Mouse (Mus musculus): Measurements from ENCODE around the gene Nars2.
A peak's percentile ranks its signal among the peaks of the same experiment; 100 is the strongest.

Gene Nars2

GRCm38 (mm10) chr7:96971027-96971996 lies 20.0 kb downstream of the Nars2 start:
- DNase-seq (ENCODE audit: low spot score in 2 of 2), result no peak

- no peak for DNase-seq (ENCODE audit: low spot score in 2 of 2)
These were observed 21.0 kb downstream of the Nars2 start for GRCm38 (mm10) chr7:96972138-96972904.

DNA sequence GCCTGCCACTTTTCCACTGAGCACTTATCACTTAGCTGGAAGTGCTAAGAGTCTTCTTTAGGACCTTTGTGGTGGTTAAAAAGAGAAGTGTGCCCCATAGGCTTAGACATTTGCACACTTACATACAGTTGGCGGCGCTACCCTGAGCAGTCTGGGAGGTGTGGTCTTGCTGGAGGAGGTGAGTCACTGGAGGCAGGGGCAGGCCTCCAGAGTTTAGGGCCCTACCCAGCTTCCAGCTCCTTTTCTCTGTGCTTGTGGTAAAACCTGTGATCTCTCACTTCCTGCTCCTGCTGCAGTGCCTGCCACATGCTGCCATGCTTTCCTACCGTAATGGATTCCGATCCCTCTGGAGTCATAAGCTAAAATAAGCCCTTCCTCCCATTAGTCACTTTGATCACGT lies 24.6 kb downstream of the Nars2 start:
- no peak for DNase-seq (ENCODE audit: low spot score in 2 of 2)

GRCm38 (mm10) chr7:96977209-96977608 lies 25.9 kb downstream of the Nars2 start:
- DNase-seq (ENCODE audit: low spot score in 2 of 2), result no peak

DNA sequence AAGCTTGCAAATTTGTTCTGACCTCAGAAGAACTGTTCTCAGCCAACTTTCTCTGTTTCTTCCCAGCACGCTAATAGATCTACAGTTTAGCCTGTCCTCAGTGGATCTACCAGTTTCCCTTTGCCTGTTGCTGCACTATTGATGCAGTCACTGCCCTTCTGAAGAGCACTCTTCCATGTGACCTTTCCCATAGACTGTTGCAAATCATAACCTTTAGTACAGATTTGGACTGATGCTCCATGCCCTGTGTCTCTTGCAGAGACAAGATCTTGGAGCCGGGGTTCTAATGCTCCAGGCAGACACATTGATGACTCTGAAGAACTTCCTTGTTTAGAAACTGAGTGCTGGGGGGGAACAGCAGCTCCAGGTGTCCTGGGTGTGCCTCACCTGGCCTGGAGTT lies 30.1 kb downstream of the Nars2 start:
- no peak for DNase-seq (ENCODE audit: low spot score in 2 of 2)

- DNase-seq (ENCODE audit: low spot score in 2 of 2), result peak; percentile 12 to 38
These were observed 32.5 kb downstream of the Nars2 start for GRCm38 (mm10) chr7:96983660-96984347.

- peak; percentile 19 to 62 for DNase-seq (ENCODE audit: low spot score in 2 of 2)
These were observed 34.5 kb downstream of the Nars2 start for GRCm38 (mm10) chr7:96985798-96986197.

DNA sequence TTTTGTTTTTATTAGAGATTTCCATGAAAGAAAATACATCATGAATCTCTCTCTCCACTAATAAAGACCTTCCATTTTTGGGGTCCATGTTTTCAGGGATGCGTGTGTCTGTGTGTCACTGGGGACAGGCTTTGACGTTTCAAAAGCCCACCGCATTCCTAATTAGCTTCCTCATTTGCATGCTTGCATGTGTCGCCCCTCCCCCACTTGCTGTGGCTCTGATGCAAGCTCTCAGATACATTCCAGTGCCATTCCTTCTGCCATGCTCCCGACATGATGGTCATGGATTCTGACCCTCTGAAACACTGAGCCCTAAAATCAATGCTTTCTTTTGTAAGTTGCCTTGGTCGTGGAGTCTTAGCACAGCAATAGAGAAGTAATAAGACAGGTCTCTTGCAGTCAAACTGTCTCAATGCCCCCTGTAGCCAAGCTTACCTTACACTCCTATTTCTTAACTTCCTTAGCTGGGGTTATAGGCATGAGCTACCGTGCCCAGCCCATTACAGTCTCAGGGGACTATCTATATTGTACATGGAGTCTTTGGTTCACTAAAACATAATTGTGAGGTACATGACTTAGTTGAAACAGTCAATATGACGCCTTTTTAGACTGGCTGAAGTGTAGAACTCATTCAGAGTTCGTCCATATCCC lies 35.6 kb downstream of the Nars2 start:
- no peak for DNase-seq (ENCODE audit: low spot score in 2 of 2)

DNA sequence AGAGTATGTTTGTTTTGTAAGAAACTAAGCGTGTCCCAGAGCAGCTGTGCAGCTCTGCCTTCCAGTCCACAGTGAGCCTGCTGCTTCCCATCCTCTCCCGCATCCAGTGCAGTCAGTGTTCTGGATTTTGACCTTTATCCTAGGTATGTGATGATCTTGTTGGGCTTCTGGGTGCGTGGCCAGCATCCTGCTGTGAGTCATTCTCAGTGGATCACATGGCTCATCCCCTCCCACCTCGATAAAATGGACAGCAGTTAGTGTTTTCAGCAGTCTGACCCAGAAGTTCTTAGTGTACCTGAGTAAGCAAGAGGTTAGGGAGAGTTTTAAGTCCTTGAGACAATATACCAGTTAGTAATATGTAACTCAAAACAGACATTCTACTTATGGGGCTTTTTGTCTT lies 36.4 kb downstream of the Nars2 start:
- DNase-seq (ENCODE audit: low spot score in 2 of 2), result no peak

GRCm38 (mm10) chr7:97012956-97013355 lies 61.7 kb downstream of the Nars2 start:
- no peak for DNase-seq (ENCODE audit: low spot score in 2 of 2)

DNA sequence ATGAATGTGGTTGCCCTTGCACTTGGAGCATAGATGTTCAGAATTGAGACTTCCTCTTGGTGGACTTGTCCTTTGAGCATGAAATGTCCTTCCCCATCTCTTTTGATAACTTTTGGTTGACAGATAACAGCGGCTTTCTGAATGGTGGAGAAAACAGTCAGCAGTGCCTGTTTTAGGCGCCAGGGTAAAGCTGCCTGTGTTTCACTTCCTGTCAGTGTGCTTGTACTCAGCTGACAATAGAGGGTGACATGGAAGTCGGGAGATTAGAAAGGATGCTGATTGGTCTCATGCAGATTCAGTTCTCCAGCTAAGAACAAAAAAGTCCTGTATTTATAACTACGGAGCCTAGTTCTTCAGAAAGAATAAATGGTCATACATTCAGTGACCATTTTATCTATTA lies 66.7 kb downstream of the Nars2 start:
- DNase-seq (ENCODE audit: low spot score in 2 of 2), result no peak

DNA sequence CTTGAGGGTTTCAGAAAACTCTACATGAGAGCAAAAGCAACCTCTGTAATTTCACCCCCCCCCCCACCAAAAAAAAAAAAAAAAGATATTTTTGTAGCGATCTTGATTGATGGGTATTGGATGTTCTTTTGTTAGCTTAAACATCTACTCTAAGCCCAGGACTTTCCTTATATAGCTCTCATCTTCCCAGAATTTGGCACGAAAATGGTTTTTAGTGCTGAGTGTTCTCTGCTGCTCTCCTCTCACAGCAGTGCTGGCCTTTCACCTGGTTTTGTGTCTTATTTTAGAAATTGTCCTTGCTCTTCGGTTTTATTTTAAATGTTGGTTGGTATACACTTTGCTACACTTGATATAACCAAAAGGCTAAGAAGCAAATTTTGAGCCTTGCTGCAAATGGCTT lies 67.1 kb downstream of the Nars2 start:
- no peak for DNase-seq (ENCODE audit: low spot score in 2 of 2)

DNA sequence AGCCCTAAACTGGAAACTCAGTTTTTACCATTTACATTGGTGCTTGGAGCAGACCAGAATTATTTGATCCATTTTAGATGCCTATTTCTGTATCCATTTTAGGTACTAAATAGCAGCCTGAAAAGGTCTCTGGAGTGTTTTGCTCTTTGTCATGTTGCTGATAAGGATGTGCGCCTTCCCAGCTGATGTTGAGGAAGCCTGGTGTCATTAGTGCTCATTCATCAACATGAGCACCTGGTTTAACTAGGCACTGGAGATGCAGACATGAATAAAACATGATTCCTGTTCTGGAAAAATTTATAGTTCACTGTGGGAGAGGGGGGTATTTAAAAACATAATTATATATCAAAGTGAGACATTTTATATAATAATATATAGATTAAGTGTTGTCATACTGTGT lies 68.0 kb downstream of the Nars2 start:
- DNase-seq (ENCODE audit: low spot score in 2 of 2), result no peak

- no peak for DNase-seq (ENCODE audit: low spot score in 2 of 2)
These were observed 75.6 kb downstream of the Nars2 start for GRCm38 (mm10) chr7:97026772-97027358.

GRCm38 (mm10) chr7:97029151-97029550 lies 77.8 kb downstream of the Nars2 start:
- DNase-seq (ENCODE audit: low spot score in 2 of 2), result no peak

DNA sequence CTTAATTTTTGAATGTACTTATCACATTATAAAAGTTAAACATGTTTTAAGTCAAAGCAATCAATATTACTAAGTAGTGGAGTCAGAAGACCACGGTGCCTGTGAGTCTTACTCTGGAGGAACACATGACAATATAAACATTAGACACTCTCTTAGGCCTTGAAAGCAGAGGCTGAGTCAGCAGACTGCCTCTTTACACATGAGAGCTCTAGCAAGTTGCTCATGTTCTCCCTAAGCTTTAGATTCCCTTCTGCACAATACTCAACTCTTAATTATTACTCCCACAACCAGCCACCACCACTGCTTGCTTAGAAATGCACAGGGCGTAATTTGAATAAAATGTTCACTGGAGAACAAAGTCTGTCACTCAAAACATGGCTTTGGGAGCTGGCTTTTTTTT lies 81.1 kb downstream of the Nars2 start:
- DNase-seq (ENCODE audit: low spot score in 2 of 2), result no peak

DNA sequence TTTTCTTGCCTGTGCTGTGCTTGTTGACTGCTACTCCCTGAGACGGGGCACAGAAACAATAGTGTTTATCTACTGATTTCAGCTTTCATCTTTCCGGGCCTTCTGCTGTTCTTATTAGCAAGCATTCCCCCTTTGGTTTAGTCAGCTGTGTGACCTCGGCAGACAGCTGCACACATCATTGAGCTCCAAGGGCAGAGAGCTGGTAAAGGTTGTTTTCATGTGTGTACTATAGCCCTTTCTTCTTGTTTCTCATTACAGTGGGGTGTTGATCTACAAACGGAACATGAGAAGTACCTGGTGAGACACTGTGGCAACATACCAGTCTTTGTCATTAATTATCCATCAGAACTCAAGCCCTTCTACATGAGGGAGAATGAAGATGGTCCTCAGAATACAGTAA lies 88.3 kb downstream of the Nars2 start:
- DNase-seq (ENCODE audit: low spot score in 2 of 2), result no peak

DNA sequence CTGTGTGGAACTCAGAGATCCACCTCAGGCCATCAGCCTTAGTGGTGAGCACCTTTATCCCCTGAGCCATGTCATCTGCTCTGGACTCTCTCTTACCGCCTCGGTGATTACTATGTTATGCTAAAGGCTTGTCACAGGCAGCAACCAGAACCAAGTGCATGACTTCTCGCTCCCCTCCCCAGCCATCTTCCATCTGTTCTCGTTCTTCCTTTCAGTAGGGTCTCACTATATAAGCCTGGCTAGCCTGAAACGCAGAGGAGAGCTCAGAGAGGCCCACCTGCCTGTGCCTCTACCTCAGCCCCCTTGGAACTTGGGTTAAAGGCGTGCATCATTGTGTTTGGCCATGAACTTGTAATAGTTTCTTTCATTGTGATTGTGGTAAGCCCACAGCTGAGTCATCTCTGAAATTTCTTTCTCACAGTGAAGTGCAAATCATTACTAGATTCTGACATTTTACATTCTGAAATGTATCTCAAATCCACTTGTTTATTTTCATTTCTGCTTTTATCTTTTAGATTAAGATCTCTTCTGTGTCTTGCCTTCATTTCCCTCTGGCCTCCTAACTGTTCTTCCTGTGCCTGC lies 90.7 kb downstream of the Nars2 start:
- no peak for DNase-seq (ENCODE audit: low spot score in 2 of 2)

- DNase-seq (ENCODE audit: low spot score in 2 of 2), result no peak
These were observed 91.7 kb downstream of the Nars2 start for GRCm38 (mm10) chr7:97042981-97043380.

- no peak for DNase-seq (ENCODE audit: low spot score in 2 of 2)
These were observed 109.7 kb downstream of the Nars2 start for GRCm38 (mm10) chr7:97060966-97061365.

DNA sequence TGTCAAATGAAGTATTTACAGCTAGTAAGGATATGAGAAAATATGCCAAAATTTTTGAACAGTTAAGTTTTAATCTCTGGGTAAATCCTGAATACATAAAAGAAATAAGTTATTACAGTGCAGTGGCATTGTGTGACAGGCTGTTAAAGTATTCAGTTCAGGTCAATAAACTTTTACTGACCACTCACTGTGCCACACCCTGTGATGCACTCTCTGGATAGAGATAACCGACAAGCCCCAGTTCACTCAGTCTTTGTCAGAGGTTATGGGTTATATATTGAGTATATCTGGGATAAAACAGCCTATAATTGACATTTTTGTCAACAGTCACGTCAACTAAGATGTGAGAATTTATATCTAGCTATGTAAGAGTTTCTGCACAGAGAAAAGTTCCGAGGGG lies 120.2 kb downstream of the Nars2 start:
- DNase-seq (ENCODE audit: low spot score in 2 of 2), result no peak
